Mouse (Mus musculus) ES-Bruce4 (cell line): ENCODE results near the gene Pilrb1. TPM values are rescaled to one million over a fixed set of nuclear protein-coding genes. Genes with fewer than 3 reads are reported as not detected.
"Not testable (repeated sequence)": the region's sequence is repeated elsewhere in the genome, so short reads cannot be mapped to it uniquely, and the experiment has no call there.

Experiments used
- H3K27ac ChIP-seq: 2 replicates; pipeline ENCODE4 v1.5.1; 2012; ENCODE audit warnings: low read length, inconsistent platforms; ENCODE audit not compliant: insufficient read depth
- H3K27me3 ChIP-seq: 2 replicates; pipeline ENCODE4 v1.6.1; 2012; ENCODE audit warnings: mild to moderate bottlenecking, low read length, inconsistent platforms; ENCODE audit not compliant: control insufficient read depth, poor library complexity, insufficient read depth, severe bottlenecking
- H3K36me3 ChIP-seq: 2 replicates; pipeline ENCODE4 v1.6.1; 2012; ENCODE audit warnings: inconsistent platforms, mild to moderate bottlenecking, low read length, moderate library complexity; ENCODE audit not compliant: control insufficient read depth, poor library complexity, insufficient read depth, severe bottlenecking
- H3K4me1 ChIP-seq: one replicate; pipeline ENCODE4 v1.8.1; 2011; ENCODE audit warnings: low read length; ENCODE audit not compliant: control insufficient read depth, insufficient read depth
- H3K4me3 ChIP-seq: 2 replicates; pipeline ENCODE4 v1.5.1; 2011; ENCODE audit warnings: low read depth, mild to moderate bottlenecking, low read length
- H3K9ac ChIP-seq: 2 replicates; pipeline ENCODE4 v1.6.1; 2012; ENCODE audit warnings: low read depth, mild to moderate bottlenecking, inconsistent platforms; ENCODE audit not compliant: poor library complexity, severe bottlenecking
- H3K9me3 ChIP-seq: replicated peaks from 2 replicates; pipeline ENCODE4 v1.6.1; 2012; ENCODE audit warnings: mild to moderate bottlenecking, low read length, inconsistent platforms; ENCODE audit not compliant: control insufficient read depth, poor library complexity, insufficient read depth, severe bottlenecking
- CTCF ChIP-seq: IDR thresholded peaks from one replicate; pipeline ENCODE4 v1.8.1; 2011; ENCODE audit warnings: low read depth, low read length
- EP300 ChIP-seq: IDR thresholded peaks from 2 replicates; pipeline ENCODE4 v1.6.1; 2011; ENCODE audit warnings: low read depth, low read length; ENCODE audit not compliant: insufficient read depth
- POLR2A ChIP-seq: IDR thresholded peaks from one replicate; pipeline ENCODE4 v1.8.1; 2011; ENCODE audit warnings: low read length; ENCODE audit not compliant: insufficient read depth
- polyA plus RNA-seq: library from polyadenylated mRNA; stranded (reverse); fragments of >200 nt; gene quantifications from 2 replicates; pipeline ENCODE4 v1.2.4, GENCODE M21; 2011; ENCODE audit warnings: low read depth; ENCODE audit not compliant: missing spikeins, insufficient read depth, insufficient read length

Gene Pilrb1
- polyA plus RNA-seq, 1 experiment: not detected

DNA sequence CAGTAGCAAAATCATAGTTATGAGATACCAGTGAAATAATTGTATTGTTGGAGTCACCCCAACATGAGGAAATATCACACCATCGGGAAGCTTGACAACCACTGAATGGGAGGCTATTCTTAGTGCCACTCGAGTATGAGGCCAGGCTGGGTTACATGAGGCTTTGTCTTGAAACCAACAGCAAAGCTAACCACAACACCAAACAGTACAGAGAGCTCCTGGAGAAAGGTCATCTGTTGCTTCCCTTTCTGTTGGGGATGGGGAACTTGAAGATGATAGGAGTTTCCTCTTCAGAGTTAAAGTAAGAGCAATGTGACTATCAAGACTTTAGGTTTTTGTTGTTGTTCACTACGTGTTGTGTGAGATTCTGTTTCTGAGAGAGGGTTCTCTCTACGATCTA, 25.0 kb upstream of the Pilrb1 start:
- Histone ChIP-seq H3K4me3 (no peak overlapping the region), H3K9me3 (no peaks in the 10 kb centered on the region), H3K27me3 (no peaks in the 10 kb centered on the region), H3K36me3 (no peaks in the 10 kb centered on the region), H3K4me1 (no peaks in the 10 kb centered on the region), H3K27ac (no peak overlapping the region), H3K9ac (no peak overlapping the region)
- TF ChIP-seq EP300 (no peak), POLR2A (no peak), CTCF (no peak)

DNA sequence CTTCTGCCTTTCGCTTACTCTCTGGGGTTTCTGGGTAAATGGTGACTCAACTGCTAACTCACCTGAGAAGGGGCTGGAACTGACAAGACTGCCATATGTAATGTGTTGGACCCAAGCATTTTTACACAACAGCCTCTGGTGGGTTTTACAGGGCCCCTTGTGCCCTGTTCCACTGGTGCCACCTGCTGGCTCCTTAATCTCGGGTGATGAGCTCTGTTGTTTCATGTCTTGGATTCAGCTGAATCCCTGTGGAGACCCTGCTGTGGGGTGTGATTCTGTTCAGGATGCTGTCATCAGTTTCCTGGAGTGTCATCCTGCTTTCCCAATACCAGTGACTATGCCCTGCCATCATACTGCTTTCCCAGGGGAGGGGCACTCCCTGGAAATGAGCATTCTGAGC, 20.0 kb upstream of the Pilrb1 start:
- no peak overlapping the region for H3K27ac ChIP-seq
- H3K4me1 ChIP-seq: no peaks in the 10 kb centered on the region
- peak; percentile 33 for TF ChIP-seq CTCF
- TF ChIP-seq EP300: no peak
- no peak overlapping the region for H3K4me3 ChIP-seq
- no peaks in the 10 kb centered on the region for H3K27me3 ChIP-seq
- H3K9ac ChIP-seq: no peak overlapping the region
- no peaks in the 10 kb centered on the region for H3K9me3 ChIP-seq
- H3K36me3 ChIP-seq: no peaks in the 10 kb centered on the region

DNA sequence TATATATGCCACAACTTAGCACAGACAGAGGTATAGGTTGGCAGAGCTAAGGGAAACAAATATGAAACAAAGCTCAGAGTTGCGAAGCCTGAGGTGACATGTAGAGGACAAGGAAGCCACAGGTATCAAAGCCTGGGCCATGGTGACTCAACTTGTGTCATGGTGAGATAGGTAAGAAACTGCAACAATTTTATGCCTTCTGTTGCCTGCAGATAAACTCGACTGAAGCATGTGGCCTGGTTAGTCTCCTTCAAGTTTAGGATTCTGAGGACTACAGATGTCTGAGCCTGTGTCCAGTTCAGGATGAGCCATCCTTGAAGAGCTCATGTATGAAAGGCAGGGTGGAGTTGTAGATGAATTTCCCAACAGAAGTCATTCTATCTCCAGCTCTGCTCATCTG, 17.1 kb upstream of the Pilrb1 start:
- H3K9me3 ChIP-seq: no peaks in the 10 kb centered on the region
- no peak overlapping the region for H3K9ac ChIP-seq
- H3K27me3 ChIP-seq: no peaks in the 10 kb centered on the region
- TF ChIP-seq EP300 (no peak), POLR2A (no peak), CTCF (no peak)
- H3K4me3 ChIP-seq: no peak overlapping the region
- no peak overlapping the region for H3K27ac ChIP-seq
- no peaks in the 10 kb centered on the region for H3K4me1 ChIP-seq
- H3K36me3 ChIP-seq: no peaks in the 10 kb centered on the region

DNA sequence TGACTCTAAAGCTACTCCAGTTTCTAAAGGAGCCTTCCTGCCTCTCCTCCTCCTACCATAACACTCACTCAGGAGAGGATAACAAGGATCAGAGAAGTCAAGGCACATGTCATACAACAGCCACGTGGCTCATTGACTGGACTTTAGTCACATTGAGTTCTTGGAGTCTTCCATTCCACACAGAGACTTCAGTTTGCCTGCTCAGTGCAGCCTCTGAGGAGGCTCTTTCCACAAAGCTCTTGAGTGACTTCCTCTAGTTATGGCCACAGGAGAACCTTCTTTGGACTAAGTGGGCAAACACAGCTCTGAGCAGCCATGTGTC, 14.4 kb upstream of the Pilrb1 start:
- not testable (repeated sequence) for H3K27me3 ChIP-seq

DNA sequence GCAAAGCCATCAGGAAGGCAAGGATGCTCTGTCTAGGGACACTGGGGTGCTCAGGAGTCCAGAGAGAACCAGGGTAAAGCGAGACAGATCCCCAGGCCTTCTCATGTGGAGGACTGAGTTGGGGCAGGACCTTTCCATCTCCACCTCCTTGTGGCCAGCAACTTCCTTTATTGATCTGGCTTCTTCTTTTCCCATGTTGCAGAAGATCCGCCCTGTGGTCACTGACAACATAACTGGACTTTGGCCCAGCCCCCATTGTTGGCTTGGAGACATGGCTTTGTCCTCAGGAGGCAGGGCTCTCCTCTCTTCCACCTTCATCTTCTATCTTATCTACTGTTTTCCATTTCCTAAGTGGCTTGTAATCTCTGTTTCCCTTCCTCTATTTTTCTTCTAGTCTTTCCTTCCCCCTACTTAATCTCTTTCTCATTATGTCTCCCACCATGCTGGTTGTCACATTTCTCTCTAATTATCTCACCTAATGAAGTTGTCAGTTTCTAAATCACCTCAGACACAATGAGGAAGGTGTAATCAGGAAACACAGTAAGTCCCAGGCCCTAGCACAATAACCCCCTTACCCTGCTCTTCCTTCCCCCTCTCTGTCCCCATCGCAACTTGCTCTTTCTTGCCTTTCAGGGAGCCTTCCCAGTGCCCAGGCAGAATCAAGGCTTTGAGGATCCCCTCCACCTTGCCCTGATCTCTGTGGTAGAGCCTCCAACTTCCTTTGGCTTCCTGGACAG, 13.9 kb upstream of the Pilrb1 start, which contains the start of gene Pilrb2:
Pilrb2 (minus strand) TSS at position 172 of the 737 bp plus-strand sequence.
- not testable (repeated sequence) for H3K4me3 ChIP-seq, H3K9ac ChIP-seq, H3K27me3 ChIP-seq, H3K4me1 ChIP-seq, H3K9me3 ChIP-seq, H3K27ac ChIP-seq, H3K36me3 ChIP-seq

More for the DNA sequence above, 14.4 kb upstream of the Pilrb1 start:
- H3K9ac ChIP-seq, H3K4me3 ChIP-seq, H3K9me3 ChIP-seq, H3K27ac ChIP-seq, H3K4me1 ChIP-seq, H3K36me3 ChIP-seq: not testable (repeated sequence)

DNA sequence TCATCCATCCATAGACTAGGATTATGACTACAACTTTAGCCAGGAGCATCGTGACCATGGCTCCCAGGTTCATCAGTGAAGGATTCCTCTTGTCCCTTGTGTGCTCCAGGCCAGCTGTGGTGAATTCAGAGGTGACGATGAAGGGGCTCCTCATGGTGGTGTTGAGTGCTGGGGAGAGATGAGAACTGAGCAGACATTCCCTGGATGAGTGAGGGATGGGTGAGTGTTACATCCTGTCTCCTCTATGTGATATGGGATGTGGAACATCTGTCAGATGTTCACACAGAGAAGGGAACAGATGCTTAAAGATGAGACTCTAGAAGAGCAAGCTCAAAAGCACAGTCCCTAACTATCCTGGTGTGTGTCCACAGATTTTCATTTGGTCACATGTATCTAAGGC, 10.7 kb upstream of the Pilrb1 start:
- not testable (repeated sequence) for H3K27ac ChIP-seq, H3K9me3 ChIP-seq, H3K36me3 ChIP-seq, H3K4me1 ChIP-seq, H3K4me3 ChIP-seq, H3K9ac ChIP-seq, H3K27me3 ChIP-seq

DNA sequence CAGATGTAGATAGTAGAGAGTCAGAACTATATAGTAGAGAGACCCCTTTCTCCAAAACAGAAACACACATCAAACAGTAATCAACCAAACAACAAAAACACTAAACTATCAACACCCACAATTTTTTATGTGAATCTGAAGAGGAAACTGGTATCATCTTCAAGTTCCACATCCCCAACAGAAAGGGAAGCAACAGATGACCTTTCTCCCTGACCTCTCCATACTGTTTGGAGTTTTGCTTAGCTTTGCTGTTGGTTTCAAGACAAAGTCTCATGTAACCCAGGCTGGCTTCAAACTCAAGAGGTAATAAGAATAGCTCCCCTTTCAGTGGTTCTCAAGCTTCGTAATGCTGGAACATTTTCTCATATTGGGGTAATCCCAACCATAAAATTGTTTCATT, 6.1 kb upstream of the Pilrb1 start:
- not testable (repeated sequence) for H3K9ac ChIP-seq, H3K4me1 ChIP-seq, H3K27ac ChIP-seq, H3K27me3 ChIP-seq, H3K9me3 ChIP-seq, H3K36me3 ChIP-seq, H3K4me3 ChIP-seq

DNA sequence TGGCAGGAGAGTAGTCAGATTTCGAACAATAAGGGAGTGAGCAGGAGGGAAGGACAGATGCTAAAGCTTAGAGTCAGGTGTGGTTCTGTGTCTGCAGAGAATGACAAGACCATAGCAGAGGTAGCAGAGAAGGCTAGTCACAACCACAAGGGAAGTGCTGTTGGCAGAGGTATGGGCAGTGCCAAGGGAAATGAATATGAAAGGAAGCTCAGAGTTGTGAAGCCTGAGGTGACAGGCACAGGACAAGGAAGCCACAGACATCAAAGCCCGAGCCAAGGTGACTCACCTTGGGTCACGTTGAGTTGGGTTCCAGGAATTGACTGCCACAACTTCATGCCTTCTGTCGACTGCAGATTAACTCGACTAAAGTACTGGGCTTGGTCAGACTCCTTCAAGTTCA, 1.0 kb downstream of the Pilrb1 start:
- not testable (repeated sequence) for H3K9me3 ChIP-seq, H3K4me3 ChIP-seq, H3K9ac ChIP-seq, H3K36me3 ChIP-seq, H3K4me1 ChIP-seq, H3K27me3 ChIP-seq, H3K27ac ChIP-seq

DNA sequence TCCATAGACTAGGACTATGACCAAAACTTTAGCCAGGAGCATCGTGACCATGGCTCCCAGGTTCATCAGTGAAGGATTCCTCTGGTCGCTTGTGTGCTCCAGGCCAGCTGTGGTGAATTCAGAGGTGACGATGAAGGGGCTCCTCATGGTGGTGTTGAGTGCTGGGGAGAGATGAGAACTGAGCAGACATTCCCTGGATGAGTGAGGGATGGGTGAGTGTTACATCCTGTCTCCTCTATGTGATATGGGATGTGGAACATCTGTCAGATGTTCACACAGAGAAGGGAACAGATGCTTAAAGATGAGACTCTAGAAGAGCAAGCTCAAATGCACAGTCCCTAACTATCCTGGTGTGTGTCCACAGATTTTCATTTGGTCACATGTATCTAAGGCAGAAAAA, 3.0 kb downstream of the Pilrb1 start:
- H3K4me1 ChIP-seq, H3K36me3 ChIP-seq, H3K9me3 ChIP-seq, H3K27me3 ChIP-seq, H3K4me3 ChIP-seq, H3K9ac ChIP-seq, H3K27ac ChIP-seq: not testable (repeated sequence)
